Mouse (Mus musculus) forebrain, embryonic 13.5 days (tissue): ENCODE measurements around the gene Map1b. TPM values are rescaled to one million over a fixed set of nuclear protein-coding genes. Genes with fewer than 3 reads are reported as not detected.

ENCODE experiments used
- ATAC-seq: fragments of 200-750 bp; cut with Nextera tagmentation; 2 replicates; pipeline ENCODE4 v1.8.0; 2017
- H3K27ac ChIP-seq: fragments of 300-500 bp; sonication (generic); 2 replicates; pipeline ENCODE4 v1.5.1; 2015; ENCODE audit warnings: inconsistent platforms, mild to moderate bottlenecking, moderate library complexity
- H3K27me3 ChIP-seq: fragments of 300-500 bp; sonication (generic); 2 replicates; pipeline ENCODE4 v1.6.1; 2015; ENCODE audit warnings: mild to moderate bottlenecking, inconsistent platforms
- H3K36me3 ChIP-seq: fragments of 300-500 bp; sonication (generic); 2 replicates; pipeline ENCODE4 v1.6.1; 2015; ENCODE audit warnings: mild to moderate bottlenecking, inconsistent platforms; ENCODE audit not compliant: poor library complexity, severe bottlenecking
- H3K4me1 ChIP-seq: fragments of 300-500 bp; sonication (generic); 2 replicates; pipeline ENCODE4 v1.6.1; 2015; ENCODE audit warnings: inconsistent platforms
- H3K4me2 ChIP-seq: fragments of 300-500 bp; sonication (generic); 2 replicates; pipeline ENCODE4 v1.6.1; 2015; ENCODE audit warnings: inconsistent platforms, mild to moderate bottlenecking, moderate library complexity
- H3K4me3 ChIP-seq: fragments of 300-500 bp; sonication (generic); 2 replicates; pipeline ENCODE4 v1.5.1; 2015; ENCODE audit warnings: mild to moderate bottlenecking, inconsistent platforms
- H3K9ac ChIP-seq: fragments of 300-500 bp; sonication (generic); 2 replicates; pipeline ENCODE4 v1.6.1; 2015; ENCODE audit warnings: mild to moderate bottlenecking, inconsistent platforms
- H3K9me3 ChIP-seq: fragments of 300-500 bp; sonication (generic); replicated peaks from 2 replicates; pipeline ENCODE4 v1.6.1; 2016; ENCODE audit warnings: inconsistent platforms
- WGBS: fragments of 180-500 bp; shearing (Covaris S2); methylation state at CpG from one replicate; pipeline ENCODE4 v1.1.7; 2015; 5-methylcytosine and 5-hydroxymethylcytosine counted together
- polyA plus RNA-seq: library from polyadenylated mRNA; unstranded; fragments of >200 nt; fragmentation: Nextera tagmentation; extraction: Ambion mirVana; gene quantifications from 2 replicates; pipeline ENCODE4 v1.2.1, GENCODE M21; 2015

Gene Map1b
- polyA plus RNA-seq, 1 experiment from 2014 or later = 1,694 TPM

- H3K4me2 ChIP-seq = peak overlapping the region; percentile 56
- H3K36me3 ChIP-seq = peaks cover 56% of the 10 kb centered on the region
- peaks cover 86% of the 10 kb centered on the region for H3K4me1 ChIP-seq
- no peaks in the 10 kb centered on the region for H3K9me3 ChIP-seq
- H3K9ac ChIP-seq = peak overlapping the region; percentile 62
- H3K27ac ChIP-seq = peak overlapping the region; percentile 91
- no peaks in the 10 kb centered on the region for H3K27me3 ChIP-seq
- H3K4me3 ChIP-seq = peak overlapping the region; percentile 6; the same call in 1 of the 2 replicates
- 10% methylated on average over 7 of the region's 7 CpGs for WGBS
- peak; percentile 17; the same call in 1 of the 2 replicates for ATAC-seq
Observed at GRCm38 (mm10) chr13:99501393-99501792, 14.9 kb downstream of the Map1b start.

DNA sequence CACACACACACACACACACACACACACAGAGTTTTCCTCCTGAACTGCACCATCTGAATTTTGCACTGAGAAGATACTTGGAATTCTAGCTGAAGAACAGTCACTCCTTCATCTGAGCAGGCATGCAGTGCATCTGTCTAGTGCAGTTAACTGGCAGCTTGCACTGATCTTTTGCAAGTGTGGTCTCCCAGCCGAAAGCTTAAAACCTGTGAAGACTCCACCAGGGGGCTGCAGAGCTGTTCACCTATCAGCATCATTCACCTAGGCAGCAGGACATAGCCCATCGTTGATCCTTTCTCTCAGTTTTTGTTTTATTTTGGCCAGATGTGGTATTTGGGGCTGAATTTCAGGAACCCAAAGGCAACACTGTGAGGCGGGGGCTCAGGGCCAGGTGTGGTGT, 15.7 kb downstream of the Map1b start:
- H3K27ac ChIP-seq = peak overlapping the region; percentile 91
- no peak for ATAC-seq
- peak overlapping the region; percentile 62; the same call in 1 of the 2 replicates for H3K9ac ChIP-seq
- no peak overlapping the region for H3K4me3 ChIP-seq
- H3K36me3 ChIP-seq = peaks cover 54% of the 10 kb centered on the region
- peak overlapping the region; percentile 56 for H3K4me2 ChIP-seq
- peaks cover 86% of the 10 kb centered on the region for H3K4me1 ChIP-seq
- H3K9me3 ChIP-seq = no peaks in the 10 kb centered on the region
- WGBS = 54% methylated on average over 3 of the region's 3 CpGs
- H3K27me3 ChIP-seq = no peaks in the 10 kb centered on the region

- WGBS = 28% methylated on average over 9 of the region's 9 CpGs
- no peaks in the 10 kb centered on the region for H3K27me3 ChIP-seq
- peaks cover 50% of the 10 kb centered on the region for H3K36me3 ChIP-seq
- no peak overlapping the region for H3K4me3 ChIP-seq
- ATAC-seq = no peak
- H3K9ac ChIP-seq = no peak overlapping the region
- peaks cover 86% of the 10 kb centered on the region for H3K4me1 ChIP-seq
- H3K27ac ChIP-seq = peak overlapping the region; percentile 91
- no peaks in the 10 kb centered on the region for H3K9me3 ChIP-seq
- peak overlapping the region; percentile 56; the same call in 1 of the 2 replicates for H3K4me2 ChIP-seq
Observed at GRCm38 (mm10) chr13:99499764-99500163, 16.6 kb downstream of the Map1b start.

- WGBS = 87% methylated on average over 7 of the region's 7 CpGs
- H3K4me1 ChIP-seq = peaks cover 86% of the 10 kb centered on the region
- no peaks in the 10 kb centered on the region for H3K9me3 ChIP-seq
- no peak overlapping the region for H3K4me2 ChIP-seq
- peaks cover 41% of the 10 kb centered on the region for H3K36me3 ChIP-seq
- H3K9ac ChIP-seq = no peak overlapping the region
- no peak overlapping the region for H3K27ac ChIP-seq
- no peak overlapping the region for H3K4me3 ChIP-seq
- no peaks in the 10 kb centered on the region for H3K27me3 ChIP-seq
- ATAC-seq = no peak
Observed at GRCm38 (mm10) chr13:99496106-99496505, 20.2 kb downstream of the Map1b start.

DNA sequence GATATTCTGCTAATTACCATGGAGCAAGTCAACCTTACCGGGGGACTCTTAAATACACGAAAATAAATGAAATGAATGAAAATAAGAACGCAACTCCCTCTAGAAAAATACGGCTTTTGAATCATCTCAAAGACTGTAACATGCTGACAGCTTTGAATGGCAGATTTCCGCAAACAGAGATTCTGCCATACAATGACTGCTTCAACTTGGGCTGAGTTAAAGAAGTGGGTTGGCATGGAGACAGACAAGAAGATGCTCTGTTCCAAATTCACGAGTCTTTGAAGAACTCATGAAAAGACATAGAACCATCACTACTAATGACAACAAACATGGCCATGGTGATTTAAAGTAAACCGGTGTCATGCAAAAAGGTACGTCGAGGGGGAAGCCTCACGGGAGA, 21.9 kb downstream of the Map1b start:
- Histone ChIP-seq H3K9ac (no peak overlapping the region), H3K36me3 (peaks cover 47% of the 10 kb centered on the region), H3K27me3 (no peaks in the 10 kb centered on the region), H3K4me2 (0 out of 2 replicates have a peak overlapping the region, but pooled peaks have one; percentile 45), H3K4me1 (peaks cover 82% of the 10 kb centered on the region), H3K4me3 (no peak overlapping the region), H3K9me3 (no peaks in the 10 kb centered on the region), H3K27ac (peak overlapping the region; percentile 91)
- no peak for ATAC-seq
- WGBS = 38% methylated on average over 10 of the region's 10 CpGs

- H3K36me3 ChIP-seq = peaks cover 50% of the 10 kb centered on the region
- H3K27me3 ChIP-seq = no peaks in the 10 kb centered on the region
- H3K9ac ChIP-seq = peak overlapping the region; percentile 47
- WGBS = 17% methylated on average over 5 of the region's 5 CpGs
- H3K27ac ChIP-seq = peak overlapping the region; percentile 91
- no peaks in the 10 kb centered on the region for H3K9me3 ChIP-seq
- H3K4me3 ChIP-seq = no peak overlapping the region; the same call in 1 of the 2 replicates
- H3K4me2 ChIP-seq = peak overlapping the region; percentile 45
- no peak for ATAC-seq
- H3K4me1 ChIP-seq = peaks cover 78% of the 10 kb centered on the region
Observed at GRCm38 (mm10) chr13:99493304-99493904, 22.9 kb downstream of the Map1b start.

- Histone ChIP-seq H3K4me2 (peak overlapping the region; percentile 45), H3K9me3 (no peaks in the 10 kb centered on the region), H3K27ac (peak overlapping the region; percentile 91), H3K27me3 (no peaks in the 10 kb centered on the region), H3K9ac (peak overlapping the region; percentile 47), H3K4me3 (no peak overlapping the region; the same call in 1 of the 2 replicates), H3K4me1 (peaks cover 72% of the 10 kb centered on the region), H3K36me3 (peaks cover 44% of the 10 kb centered on the region)
- 2% methylated on average over 7 of the region's 7 CpGs for WGBS
- ATAC-seq = peak; percentile 85
Observed at GRCm38 (mm10) chr13:99492619-99493303, 23.6 kb downstream of the Map1b start.

DNA sequence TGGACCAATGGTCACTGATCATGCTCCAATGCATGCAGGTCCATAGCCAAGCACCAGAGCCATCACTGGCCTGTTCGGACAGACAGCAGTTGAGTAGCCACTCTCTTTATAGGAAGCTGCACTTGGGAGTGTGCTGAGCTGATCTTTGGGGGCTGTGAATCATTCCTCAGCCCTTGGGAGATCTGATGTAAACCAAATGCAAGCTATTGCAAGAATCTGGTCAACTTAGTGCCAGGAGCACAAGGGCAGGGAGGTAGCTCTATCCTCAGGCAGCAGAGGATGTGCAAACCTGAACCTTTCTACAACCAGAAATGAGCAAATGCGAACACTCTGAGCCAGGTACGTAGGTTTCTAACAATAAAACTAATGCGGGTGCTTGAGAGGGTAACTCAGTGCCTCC, 26.3 kb downstream of the Map1b start:
- ATAC-seq = no peak
- Histone ChIP-seq H3K27me3 (no peaks in the 10 kb centered on the region), H3K4me1 (peaks cover 71% of the 10 kb centered on the region), H3K36me3 (peaks cover 55% of the 10 kb centered on the region), H3K4me2 (no peak overlapping the region), H3K27ac (no peak overlapping the region), H3K9me3 (no peaks in the 10 kb centered on the region), H3K4me3 (no peak overlapping the region), H3K9ac (no peak overlapping the region)
- 97% methylated on average over 4 of the region's 4 CpGs for WGBS

DNA sequence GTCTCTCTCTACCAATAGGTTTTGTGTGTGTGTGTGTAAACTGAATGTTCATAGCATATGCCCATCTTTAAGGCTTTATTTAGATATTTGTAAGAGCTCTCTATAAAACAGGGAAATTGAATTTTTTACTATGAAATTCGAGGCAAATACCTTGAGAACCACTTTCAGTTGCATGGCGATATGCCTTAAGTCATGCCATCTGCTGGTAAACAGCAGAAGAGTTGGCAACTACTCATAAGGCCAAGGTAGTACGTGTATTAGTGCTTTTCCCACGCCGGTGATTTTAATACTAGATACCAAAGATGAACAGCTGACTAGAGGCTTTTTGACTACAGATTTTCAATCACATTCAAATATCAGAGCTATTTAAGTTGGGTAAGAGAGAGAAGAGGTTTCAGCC, 27.2 kb downstream of the Map1b start:
- no peak overlapping the region for H3K27ac ChIP-seq
- peaks cover 52% of the 10 kb centered on the region for H3K36me3 ChIP-seq
- 92% methylated on average over 5 of the region's 5 CpGs for WGBS
- H3K9ac ChIP-seq = no peak overlapping the region
- no peaks in the 10 kb centered on the region for H3K9me3 ChIP-seq
- H3K4me1 ChIP-seq = peaks cover 67% of the 10 kb centered on the region
- H3K4me2 ChIP-seq = no peak overlapping the region
- no peaks in the 10 kb centered on the region for H3K27me3 ChIP-seq
- H3K4me3 ChIP-seq = no peak overlapping the region
- no peak for ATAC-seq

GRCm38 (mm10) chr13:99485861-99486260, 30.5 kb downstream of the Map1b start:
- no peak overlapping the region for H3K27ac ChIP-seq
- WGBS = 91% methylated on average over 9 of the region's 9 CpGs

DNA sequence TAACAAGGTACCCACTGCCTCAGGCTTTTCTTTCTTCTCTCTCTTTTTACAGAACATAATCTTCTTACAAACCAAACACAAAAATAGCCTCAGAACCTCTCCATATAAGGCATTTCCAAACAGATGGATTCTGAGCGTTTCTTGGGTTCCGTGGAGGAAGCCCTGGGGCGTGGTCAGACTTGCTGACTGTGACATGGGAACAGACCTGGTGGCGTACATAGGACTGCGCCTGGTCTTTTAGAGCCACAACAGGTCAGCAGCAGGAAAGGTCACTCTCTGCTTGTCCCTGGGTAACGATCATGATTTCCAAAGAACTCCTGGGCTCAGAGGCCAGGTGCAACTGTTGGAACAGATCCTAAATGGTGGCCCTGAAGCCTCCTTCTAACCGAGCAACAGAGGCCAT, 31.0 kb downstream of the Map1b start:
- 77% methylated on average over 7 of the region's 7 CpGs for WGBS

More at GRCm38 (mm10) chr13:99485861-99486260, 30.5 kb downstream of the Map1b start:
- no peaks in the 10 kb centered on the region for H3K9me3 ChIP-seq
- no peak overlapping the region for H3K4me2 ChIP-seq
- H3K36me3 ChIP-seq = peaks cover 44% of the 10 kb centered on the region
- H3K4me1 ChIP-seq = peaks cover 67% of the 10 kb centered on the region
- H3K4me3 ChIP-seq = no peak overlapping the region
- H3K27me3 ChIP-seq = no peaks in the 10 kb centered on the region
- no peak overlapping the region for H3K9ac ChIP-seq
- no peak for ATAC-seq

GRCm38 (mm10) chr13:99484905-99485304, 31.4 kb downstream of the Map1b start:
- 55% methylated on average over 10 of the region's 10 CpGs for WGBS
- Histone ChIP-seq H3K9ac (no peak overlapping the region), H3K4me1 (peaks cover 66% of the 10 kb centered on the region), H3K9me3 (no peaks in the 10 kb centered on the region), H3K36me3 (peaks cover 36% of the 10 kb centered on the region), H3K4me2 (peak overlapping the region; percentile 4; the same call in 1 of the 2 replicates), H3K27ac (0 out of 2 replicates have a peak overlapping the region, but pooled peaks have one; percentile 14), H3K4me3 (no peak overlapping the region), H3K27me3 (no peaks in the 10 kb centered on the region)
- ATAC-seq = no peak

More for the DNA sequence above, 31.0 kb downstream of the Map1b start:
- no peak for ATAC-seq
- Histone ChIP-seq H3K4me1 (peaks cover 68% of the 10 kb centered on the region), H3K27me3 (no peaks in the 10 kb centered on the region), H3K9ac (no peak overlapping the region), H3K4me2 (no peak overlapping the region), H3K4me3 (no peak overlapping the region), H3K36me3 (peaks cover 38% of the 10 kb centered on the region), H3K27ac (no peak overlapping the region; the same call in 1 of the 2 replicates), H3K9me3 (no peaks in the 10 kb centered on the region)
